Mouse (Mus musculus) heart, embryonic 14.5 days (tissue): ENCODE results near the gene Atp6v1g3. TPM values are rescaled to one million over a fixed set of nuclear protein-coding genes. Genes with fewer than 3 reads are reported as not detected.

ENCODE experiments used
- ATAC-seq: fragments of 200-750 bp; cut with Nextera tagmentation; 2 replicates; pipeline ENCODE4 v1.8.0; 2017; ENCODE audit warnings: low read depth, moderate TSS enrichment; ENCODE audit not compliant: insufficient number of reproducible peaks, insufficient read depth, low FRiP score
- H3K27ac ChIP-seq, 2 experiments: fragments of 200-500 bp in 1 of 2; fragments of 300-500 bp in 1 of 2; sonication (generic) in 1 of 2; replicated peaks in 1 of 2; 2 replicates each; pipeline ENCODE4 v1.5.1; 2012 to 2014; ENCODE audit warnings: low read depth in 2 of 2, low read length in 2 of 2, control low read depth in 1 of 2, mild to moderate bottlenecking in 1 of 2, mixed read lengths in 1 of 2; ENCODE audit not compliant: control insufficient read depth in 1 of 2, insufficient read depth in 1 of 2
- H3K27me3 ChIP-seq: fragments of 300-500 bp; sonication (generic); 2 replicates; pipeline ENCODE4 v1.6.1; 2014; ENCODE audit warnings: mild to moderate bottlenecking, low read length, control low read depth; ENCODE audit not compliant: control insufficient read depth, insufficient read depth
- H3K36me3 ChIP-seq: fragments of 300-500 bp; sonication (generic); 2 replicates; pipeline ENCODE4 v1.6.1; 2014; ENCODE audit warnings: mild to moderate bottlenecking, control low read depth, low read length, mixed read lengths; ENCODE audit not compliant: control insufficient read depth, insufficient read depth
- H3K4me1 ChIP-seq, 2 experiments: fragments of 200-500 bp in 1 of 2; fragments of 300-500 bp in 1 of 2; sonication (generic) in 1 of 2; 2 replicates each; pipeline ENCODE4 v1.6.1; 2012 to 2014; ENCODE audit warnings: low read length in 2 of 2, control low read depth in 1 of 2, mixed read lengths in 1 of 2; ENCODE audit not compliant: control insufficient read depth in 2 of 2, insufficient read depth in 2 of 2
- H3K4me2 ChIP-seq: fragments of 300-500 bp; sonication (generic); 2 replicates; pipeline ENCODE4 v1.6.1; 2014; ENCODE audit warnings: mild to moderate bottlenecking, low read length
- H3K4me3 ChIP-seq, 2 experiments: fragments of 200-500 bp in 1 of 2; fragments of 300-500 bp in 1 of 2; sonication (generic) in 1 of 2; 2 replicates each; pipeline ENCODE4 v1.5.1; 2012 to 2014; ENCODE audit warnings: low read length in 2 of 2, mild to moderate bottlenecking in 2 of 2, control low read depth in 1 of 2, low read depth in 1 of 2, moderate library complexity in 1 of 2; ENCODE audit not compliant: control insufficient read depth in 1 of 2, insufficient read depth in 1 of 2
- H3K9ac ChIP-seq: fragments of 300-500 bp; sonication (generic); 2 replicates; pipeline ENCODE4 v1.6.1; 2014; ENCODE audit warnings: mild to moderate bottlenecking, low read length
- H3K9me3 ChIP-seq: fragments of 300-500 bp; sonication (generic); 2 replicates; pipeline ENCODE4 v1.6.1; 2016; ENCODE audit warnings: low read length, control low read depth; ENCODE audit not compliant: control insufficient read depth
- WGBS: fragments of 180-500 bp; shearing (Covaris S2); extraction: QIAGEN DNeasy Blood & Tissue Kit; methylation state at CpG from one replicate; pipeline ENCODE4 v1.1.7; 2014; 5-methylcytosine and 5-hydroxymethylcytosine counted together
- polyA plus RNA-seq: library from polyadenylated mRNA; unstranded; fragments of >200 nt; fragmentation: Nextera tagmentation; extraction: Ambion mirVana; gene quantifications from 2 replicates; pipeline ENCODE4 v1.2.1, GENCODE M21; 2014

Atp6v1g3 gene
- not detected in 2 replicates for polyA plus RNA-seq

DNA sequence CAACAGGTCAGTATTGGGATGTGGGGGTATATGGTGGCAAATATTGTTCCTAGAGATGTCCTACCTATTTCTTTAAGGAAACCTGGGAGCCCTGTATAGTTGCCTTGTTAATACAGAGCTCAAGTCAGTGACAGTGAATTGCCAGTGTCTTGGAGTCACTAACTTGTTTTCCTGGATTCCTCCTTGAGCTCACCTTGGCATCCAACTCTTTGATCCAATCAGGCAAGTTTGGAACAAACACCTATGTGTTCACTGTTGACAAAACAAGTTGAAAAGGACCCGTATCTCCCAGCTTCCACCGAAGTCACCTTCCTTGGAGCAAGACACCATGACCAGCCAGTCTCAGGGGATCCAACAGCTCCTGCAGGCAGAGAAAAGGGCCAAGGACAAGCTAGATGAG lies at the start of gene Atp6v1g3:
Gene Atp6v1g3 (plus strand): TSS at position 301 of the 400 bp plus-strand sequence.
- H3K4me1 ChIP-seq: no peaks in the 10 kb centered on the region
- H3K27ac ChIP-seq: no peak within 1 kb of the TSS
- H3K4me2 ChIP-seq: no peak within 1 kb of the TSS
- no peaks in the 10 kb centered on the region for H3K36me3 ChIP-seq
- H3K9me3 ChIP-seq: no peaks in the 10 kb centered on the region
- 82% methylated on average over 2 of the region's 2 CpGs for WGBS
- no peak within 1 kb of the TSS for H3K4me3 ChIP-seq
- no peak for ATAC-seq
- H3K27me3 ChIP-seq: no peaks in the 10 kb centered on the region
- H3K9ac ChIP-seq: no peak within 1 kb of the TSS

DNA sequence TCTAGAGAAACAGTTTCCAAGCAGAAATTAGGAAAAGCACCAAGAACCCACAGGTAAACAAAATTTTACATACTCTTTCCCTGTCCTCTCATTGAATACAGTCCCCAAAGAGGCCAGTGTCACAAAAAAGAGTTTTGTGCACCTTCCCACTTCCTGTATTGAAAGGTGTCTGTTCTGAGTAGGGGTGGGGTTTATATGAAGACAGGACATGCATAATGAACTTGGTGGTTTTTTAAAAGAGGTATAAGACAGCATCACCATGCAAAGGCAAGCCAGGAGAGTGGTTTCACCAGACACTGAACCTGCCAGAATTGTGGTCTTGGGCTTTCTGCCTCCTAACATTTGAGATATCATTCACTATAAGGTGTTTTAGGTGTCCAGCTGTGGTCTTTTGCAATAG lies 40.5 kb upstream of the Atp6v1g3 start:
- no peaks in the 10 kb centered on the region for H3K4me1 ChIP-seq
- H3K27ac ChIP-seq: no peak overlapping the region
- no peak overlapping the region for H3K4me2 ChIP-seq
- no peaks in the 10 kb centered on the region for H3K27me3 ChIP-seq
- H3K9ac ChIP-seq: no peak overlapping the region
- H3K4me3 ChIP-seq: no peak overlapping the region
- no peak for ATAC-seq
- H3K9me3 ChIP-seq: no peaks in the 10 kb centered on the region
- no peaks in the 10 kb centered on the region for H3K36me3 ChIP-seq

- H3K9me3 ChIP-seq: no peaks in the 10 kb centered on the region
- no peak overlapping the region for H3K9ac ChIP-seq
- H3K4me1 ChIP-seq: no peaks in the 10 kb centered on the region
- H3K4me2 ChIP-seq: no peak overlapping the region
- WGBS: 73% methylated on average over 2 of the region's 2 CpGs
- no peak overlapping the region for H3K27ac ChIP-seq
- no peaks in the 10 kb centered on the region for H3K36me3 ChIP-seq
- ATAC-seq: no peak
- H3K4me3 ChIP-seq: no peak overlapping the region
- H3K27me3 ChIP-seq: no peaks in the 10 kb centered on the region
Measured at GRCm38 (mm10) chr1:138237252-138237651, 36.3 kb upstream of the Atp6v1g3 start.

GRCm38 (mm10) chr1:138243947-138244346 lies 29.6 kb upstream of the Atp6v1g3 start:
- Histone ChIP-seq H3K9ac (no peak overlapping the region), H3K36me3 (no peaks in the 10 kb centered on the region), H3K27ac (peak overlapping the region; percentile 55 to 77; a peak in 3 of 4 replicates), H3K27me3 (no peaks in the 10 kb centered on the region), H3K4me3 (no peak overlapping the region), H3K4me1 (peaks cover 2 to 4% of the 10 kb centered on the region in 2 experiments; a peak in 2 of 4 replicates), H3K9me3 (no peaks in the 10 kb centered on the region), H3K4me2 (no peak overlapping the region)
- ATAC-seq: no peak
- 59% methylated on average over 5 of the region's 5 CpGs for WGBS

- H3K9ac ChIP-seq: no peak overlapping the region
- no peak overlapping the region for H3K4me3 ChIP-seq
- 0 out of 4 replicates have a peak overlapping the region, but pooled peaks of 1 of the 2 experiments have one; percentile 55 for H3K27ac ChIP-seq
- H3K36me3 ChIP-seq: no peaks in the 10 kb centered on the region
- no peaks in the 10 kb centered on the region for H3K27me3 ChIP-seq
- H3K4me1 ChIP-seq: peaks cover 2 to 4% of the 10 kb centered on the region in 2 experiments; a peak in 2 of 4 replicates
- peak overlapping the region; percentile 2; the same call in 1 of the 2 replicates for H3K4me2 ChIP-seq
- no peaks in the 10 kb centered on the region for H3K9me3 ChIP-seq
- WGBS: 48% methylated on average over 7 of the region's 7 CpGs
- ATAC-seq: no peak
Measured at GRCm38 (mm10) chr1:138244485-138244884, 29.1 kb upstream of the Atp6v1g3 start.

DNA sequence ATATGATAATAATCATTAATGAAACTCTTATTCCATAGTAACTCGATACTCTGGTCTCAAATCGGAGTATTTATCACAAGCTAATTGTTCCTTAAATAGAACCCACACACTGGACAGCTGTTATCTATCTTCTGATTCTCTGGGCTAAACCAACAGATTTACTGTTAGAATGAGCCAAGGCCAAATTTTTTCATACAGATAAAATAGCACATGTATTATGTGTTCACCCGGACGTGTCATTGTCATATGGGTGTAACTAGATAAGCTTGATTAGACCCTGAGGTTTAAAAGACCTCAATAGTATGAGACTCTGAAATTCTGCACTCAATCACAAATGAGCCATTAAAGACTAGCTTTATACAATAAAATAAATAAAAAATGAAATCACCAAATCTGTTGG lies 28.4 kb upstream of the Atp6v1g3 start:
- Histone ChIP-seq H3K9ac (no peak overlapping the region), H3K4me1 (peaks cover 2 to 4% of the 10 kb centered on the region in 2 experiments; a peak in 2 of 4 replicates), H3K4me2 (peak overlapping the region; percentile 2; the same call in 1 of the 2 replicates), H3K4me3 (no peak overlapping the region), H3K36me3 (no peaks in the 10 kb centered on the region), H3K27me3 (no peaks in the 10 kb centered on the region), H3K9me3 (no peaks in the 10 kb centered on the region), H3K27ac (no peak overlapping the region; a peak in 1 of 4 replicates)
- WGBS: 42% methylated on average over 4 of the region's 4 CpGs
- no peak for ATAC-seq

DNA sequence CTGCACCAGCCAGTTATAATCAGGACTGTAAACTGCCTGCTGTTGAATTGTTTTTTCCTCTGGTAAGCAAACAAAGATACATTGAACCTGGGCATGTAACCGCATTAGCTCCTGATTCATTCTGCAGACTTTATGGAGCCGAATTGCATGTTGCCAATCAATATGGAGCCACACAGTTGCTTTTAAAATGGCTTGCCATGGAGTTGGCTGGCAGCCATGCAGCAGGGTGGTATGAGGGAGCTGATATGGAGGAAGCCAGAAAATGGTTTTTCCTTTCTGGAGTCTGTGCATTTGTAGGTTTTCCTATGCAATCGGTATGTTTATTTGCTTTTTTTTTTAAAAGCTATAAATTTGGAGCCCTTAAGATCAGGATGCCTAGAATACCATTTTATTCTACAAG lies 28.0 kb upstream of the Atp6v1g3 start:
- H3K9me3 ChIP-seq: no peaks in the 10 kb centered on the region
- 76% methylated on average over 3 of the region's 3 CpGs for WGBS
- H3K27ac ChIP-seq: peak overlapping the region in 1 of 2 experiments; percentile 8; a peak in 1 of 4 replicates
- H3K9ac ChIP-seq: no peak overlapping the region
- no peaks in the 10 kb centered on the region for H3K27me3 ChIP-seq
- no peak for ATAC-seq
- no peak overlapping the region for H3K4me3 ChIP-seq
- H3K4me2 ChIP-seq: no peak overlapping the region
- no peaks in the 10 kb centered on the region for H3K36me3 ChIP-seq
- peaks cover 2 to 4% of the 10 kb centered on the region in 2 experiments; a peak in 2 of 4 replicates for H3K4me1 ChIP-seq
